Mouse (Mus musculus) kidney, embryonic 14.5 days (tissue): Measurements from ENCODE around the gene Tex261. TPM values are rescaled to one million over a fixed set of nuclear protein-coding genes. Genes with fewer than 3 reads are reported as not detected.

Experiments
- ATAC-seq: fragments of 200-750 bp; cut with Nextera tagmentation; 2 replicates; pipeline ENCODE4 v1.8.0; 2017; ENCODE audit warnings: moderate number of reproducible peaks, mild to moderate bottlenecking, moderate TSS enrichment, moderate library complexity; ENCODE audit not compliant: low FRiP score, low TSS enrichment
- H3K27ac ChIP-seq: fragments of 300-500 bp; sonication (generic); 2 replicates; pipeline ENCODE4 v1.5.1; 2014; ENCODE audit warnings: low read depth, mild to moderate bottlenecking, low read length, moderate library complexity, mixed read lengths
- H3K27me3 ChIP-seq: fragments of 300-500 bp; sonication (generic); 2 replicates; pipeline ENCODE4 v1.6.1; 2014; ENCODE audit warnings: mild to moderate bottlenecking, low read length; ENCODE audit not compliant: control insufficient read depth, insufficient read depth
- H3K36me3 ChIP-seq: fragments of 300-500 bp; sonication (generic); 2 replicates; pipeline ENCODE4 v1.6.1; 2014; ENCODE audit warnings: low read length, mixed read lengths; ENCODE audit not compliant: control insufficient read depth, insufficient read depth
- H3K4me1 ChIP-seq: fragments of 300-500 bp; sonication (generic); 2 replicates; pipeline ENCODE4 v1.6.1; 2014; ENCODE audit warnings: low read length, mixed read lengths; ENCODE audit not compliant: control insufficient read depth, insufficient read depth
- H3K4me2 ChIP-seq: fragments of 300-500 bp; sonication (generic); replicated peaks from 2 replicates; pipeline ENCODE4 v1.6.1; 2014; ENCODE audit warnings: low read depth, mild to moderate bottlenecking, low read length
- H3K4me3 ChIP-seq: fragments of 300-500 bp; sonication (generic); 2 replicates; pipeline ENCODE4 v1.5.1; 2014; ENCODE audit warnings: mild to moderate bottlenecking, low read length
- H3K9ac ChIP-seq: fragments of 300-500 bp; sonication (generic); 2 replicates; pipeline ENCODE4 v1.6.1; 2014; ENCODE audit warnings: low read depth, mild to moderate bottlenecking, low read length, moderate library complexity
- H3K9me3 ChIP-seq: fragments of 300-500 bp; sonication (generic); 2 replicates; pipeline ENCODE4 v1.6.1; 2016; ENCODE audit warnings: low read length; ENCODE audit not compliant: control insufficient read depth
- WGBS: fragments of 180-500 bp; shearing (Covaris S2); extraction: QIAGEN DNeasy Blood & Tissue Kit; methylation state at CpG from one replicate; pipeline ENCODE4 v1.1.7; 2014; 5-methylcytosine and 5-hydroxymethylcytosine counted together
- polyA plus RNA-seq: library from polyadenylated mRNA; unstranded; fragments of >200 nt; fragmentation: Nextera tagmentation; extraction: Ambion mirVana; gene quantifications from 2 replicates; pipeline ENCODE4 v1.2.1, GENCODE M21; 2014

Gene Tex261
- polyA plus RNA-seq, 1 experiment from 2014 or later: 67.3 TPM

GRCm38 (mm10) chr6:83744557-83744956 is 31.1 kb downstream of the Tex261 start:
- no peak for ATAC-seq
- WGBS: 68% methylated on average over 5 of the region's 5 CpGs
- no peak overlapping the region for H3K9ac ChIP-seq
- no peak overlapping the region for H3K4me3 ChIP-seq
- H3K36me3 ChIP-seq: no peaks in the 10 kb centered on the region
- no peak overlapping the region for H3K27ac ChIP-seq
- H3K4me1 ChIP-seq: no peaks in the 10 kb centered on the region
- H3K9me3 ChIP-seq: no peaks in the 10 kb centered on the region
- no peak overlapping the region for H3K4me2 ChIP-seq
- peaks cover 3% of the 10 kb centered on the region for H3K27me3 ChIP-seq

DNA sequence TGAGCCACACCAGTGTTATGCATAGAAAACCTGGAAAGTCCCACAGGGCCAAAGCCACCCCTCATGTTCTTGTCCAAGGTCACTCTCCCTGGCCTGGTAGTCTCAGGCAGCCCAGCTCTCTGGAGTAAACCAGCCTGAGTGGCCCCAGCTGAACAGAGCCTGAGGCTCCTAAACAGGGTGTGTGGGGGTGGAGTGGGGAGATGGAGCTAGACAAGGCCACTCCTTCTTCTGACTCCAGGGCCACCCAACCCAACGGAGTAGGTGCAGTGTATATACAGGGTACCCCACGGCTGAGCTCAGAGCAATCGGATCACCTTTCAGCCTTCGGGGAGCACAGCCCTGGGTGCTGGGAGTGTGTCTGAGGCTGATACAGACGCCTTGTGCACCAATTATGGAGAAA is 31.5 kb downstream of the Tex261 start:
- Histone ChIP-seq H3K36me3 (no peaks in the 10 kb centered on the region), H3K27me3 (peaks cover 3% of the 10 kb centered on the region), H3K9ac (no peak overlapping the region), H3K4me2 (no peak overlapping the region), H3K4me3 (no peak overlapping the region), H3K9me3 (no peaks in the 10 kb centered on the region), H3K27ac (no peak overlapping the region), H3K4me1 (no peaks in the 10 kb centered on the region)
- ATAC-seq: peak; percentile 41; the same call in 1 of the 2 replicates
- WGBS: 67% methylated on average over 5 of the region's 5 CpGs

GRCm38 (mm10) chr6:83743212-83743611 is 32.4 kb downstream of the Tex261 start:
- Histone ChIP-seq H3K9me3 (no peaks in the 10 kb centered on the region), H3K4me1 (no peaks in the 10 kb centered on the region), H3K27ac (no peak overlapping the region), H3K9ac (no peak overlapping the region), H3K36me3 (no peaks in the 10 kb centered on the region), H3K4me2 (no peak overlapping the region), H3K27me3 (peaks cover 3% of the 10 kb centered on the region), H3K4me3 (no peak overlapping the region)
- ATAC-seq: no peak
- 60% methylated on average over 5 of the region's 5 CpGs for WGBS

DNA sequence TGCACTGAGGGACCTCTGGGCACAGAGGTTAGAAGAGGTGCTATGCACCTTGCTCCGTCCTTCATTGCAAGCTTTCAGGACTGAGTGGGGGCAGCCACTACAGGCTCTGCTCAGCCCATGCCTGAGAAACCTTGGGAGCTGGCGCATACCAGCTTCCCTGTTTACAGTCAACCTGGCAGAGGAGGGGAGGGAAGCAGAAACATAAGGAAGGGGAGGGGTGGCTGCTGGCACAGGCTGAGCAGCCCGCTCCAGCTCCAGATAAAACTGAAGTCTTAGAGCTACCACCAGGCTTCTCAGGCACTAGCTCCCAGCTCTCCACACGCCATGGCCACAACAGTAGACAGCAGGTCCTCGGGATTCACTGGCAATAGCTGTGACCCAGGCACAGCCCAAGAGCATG is 32.9 kb downstream of the Tex261 start, which contains the start of gene Atp6v1b1:
Gene Atp6v1b1, plus strand, starts transcription at position 230 of the 400 bp plus-strand sequence.
- Histone ChIP-seq H3K9me3 (no peaks in the 10 kb centered on the region), H3K36me3 (no peaks in the 10 kb centered on the region), H3K27me3 (peaks cover 3% of the 10 kb centered on the region), H3K4me1 (no peaks in the 10 kb centered on the region), H3K4me3 (no peak within 1 kb of the TSS), H3K4me2 (no peak within 1 kb of the TSS), H3K27ac (no peak within 1 kb of the TSS), H3K9ac (no peak within 1 kb of the TSS)
- ATAC-seq: no peak
- WGBS: 54% methylated on average over 5 of the region's 5 CpGs

DNA sequence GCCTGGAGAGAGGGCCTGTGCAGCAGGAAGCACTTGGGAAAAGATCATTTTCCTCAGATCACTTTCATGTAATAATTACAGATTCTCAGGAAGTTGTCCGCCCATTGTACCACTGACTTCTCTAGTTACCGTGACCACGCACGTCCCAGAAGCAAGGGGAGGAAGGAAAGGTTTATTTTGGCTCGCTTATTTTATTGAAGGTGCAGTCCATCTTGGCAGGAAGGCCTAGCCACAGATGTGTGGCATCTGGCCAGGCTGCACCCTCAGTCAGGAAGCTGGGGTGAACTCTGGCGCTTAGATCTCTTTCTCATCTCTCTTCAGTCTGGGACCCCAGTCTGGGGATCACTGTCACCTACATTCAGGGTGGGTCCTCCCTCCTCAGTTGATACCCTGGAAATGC is 37.0 kb downstream of the Tex261 start:
- Histone ChIP-seq H3K36me3 (no peaks in the 10 kb centered on the region), H3K27ac (no peak overlapping the region), H3K4me2 (no peak overlapping the region), H3K27me3 (no peaks in the 10 kb centered on the region; the same call in 1 of the 2 replicates), H3K4me1 (no peaks in the 10 kb centered on the region), H3K4me3 (no peak overlapping the region), H3K9ac (no peak overlapping the region), H3K9me3 (no peaks in the 10 kb centered on the region)
- ATAC-seq: no peak
- WGBS: 34% methylated on average over 6 of the region's 6 CpGs

- no peaks in the 10 kb centered on the region for H3K27me3 ChIP-seq
- WGBS: 25% methylated on average over 13 of the region's 13 CpGs
- no peak overlapping the region for H3K27ac ChIP-seq
- no peak overlapping the region for H3K4me2 ChIP-seq
- H3K4me3 ChIP-seq: no peak overlapping the region
- no peak overlapping the region for H3K9ac ChIP-seq
- no peaks in the 10 kb centered on the region for H3K36me3 ChIP-seq
- H3K9me3 ChIP-seq: no peaks in the 10 kb centered on the region
- no peaks in the 10 kb centered on the region for H3K4me1 ChIP-seq
- no peak for ATAC-seq
Measured at GRCm38 (mm10) chr6:83737311-83737710, 38.3 kb downstream of the Tex261 start.

- no peak for ATAC-seq
- H3K4me1 ChIP-seq: no peaks in the 10 kb centered on the region
- H3K4me2 ChIP-seq: no peak overlapping the region
- H3K36me3 ChIP-seq: no peaks in the 10 kb centered on the region
- no peak overlapping the region for H3K9ac ChIP-seq
- H3K27ac ChIP-seq: no peak overlapping the region
- peaks cover 5% of the 10 kb centered on the region; the same call in 1 of the 2 replicates for H3K27me3 ChIP-seq
- H3K9me3 ChIP-seq: no peaks in the 10 kb centered on the region
- no peak overlapping the region for H3K4me3 ChIP-seq
- WGBS: 24% methylated on average over 5 of the region's 5 CpGs
Measured at GRCm38 (mm10) chr6:83731128-83731527, 44.5 kb downstream of the Tex261 start.

- ATAC-seq: no peak
- peaks cover 14% of the 10 kb centered on the region for H3K27me3 ChIP-seq
- no peak overlapping the region for H3K4me2 ChIP-seq
- no peaks in the 10 kb centered on the region for H3K4me1 ChIP-seq
- no peak overlapping the region for H3K9ac ChIP-seq
- WGBS: 53% methylated on average over 14 of the region's 14 CpGs
- no peaks in the 10 kb centered on the region for H3K36me3 ChIP-seq
- H3K9me3 ChIP-seq: no peaks in the 10 kb centered on the region
- no peak overlapping the region for H3K4me3 ChIP-seq
- H3K27ac ChIP-seq: no peak overlapping the region
Measured at GRCm38 (mm10) chr6:83729350-83729970, 46.2 kb downstream of the Tex261 start.

DNA sequence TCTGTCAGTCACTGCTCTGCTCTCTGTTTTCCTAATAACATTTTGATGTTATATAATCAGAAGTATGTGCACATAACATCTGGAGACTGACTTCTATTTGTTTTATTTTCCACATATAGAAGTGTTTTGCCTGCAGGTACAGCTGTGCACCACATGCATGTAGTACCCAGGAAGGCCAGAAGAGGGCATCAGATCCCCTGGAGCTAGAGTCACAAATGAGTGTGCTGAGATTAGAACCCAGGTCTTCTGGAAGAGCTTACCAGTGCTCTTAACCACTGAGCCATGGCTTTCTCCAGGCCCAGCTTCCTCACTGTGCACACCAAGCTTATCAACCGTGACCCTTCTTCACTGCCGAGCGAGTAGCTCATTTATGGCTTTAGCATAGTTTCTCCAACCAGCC is 47.1 kb downstream of the Tex261 start:
- H3K27ac ChIP-seq: no peak overlapping the region
- no peaks in the 10 kb centered on the region for H3K9me3 ChIP-seq
- peaks cover 24% of the 10 kb centered on the region for H3K27me3 ChIP-seq
- no peak overlapping the region for H3K4me3 ChIP-seq
- no peak for ATAC-seq
- no peaks in the 10 kb centered on the region for H3K4me1 ChIP-seq
- WGBS: 73% methylated on average over 3 of the region's 3 CpGs
- no peaks in the 10 kb centered on the region for H3K36me3 ChIP-seq
- no peak overlapping the region for H3K9ac ChIP-seq
- no peak overlapping the region for H3K4me2 ChIP-seq
